Mouse (Mus musculus): ENCODE measurements at regions not wholly inside any gene's neighbourhood (a gene's known extent, or its start where the extent isn't known, plus 50 kb on each side); places are given as distances from the start of the nearest gene placed in this dataset.

- DNase-seq = no peak
- Histone ChIP-seq H3K27ac (ENCODE audit: low read depth) (no peak overlapping the region), H3K4me3 (ENCODE audit: low read depth, low read length) (no peak overlapping the region), H3K4me2 (ENCODE audit: low read depth, low read length) (no peak overlapping the region), H3K4me1 (ENCODE audit: insufficient read depth) (no peaks in the 10 kb centered on the region), H3K36me3 (replicated peaks; ENCODE audit: insufficient read depth, low read length) (no peaks in the 10 kb centered on the region), H3K9ac (replicated peaks) (no peak overlapping the region), H3K9me3 (ENCODE audit: low read length) (no peaks in the 10 kb centered on the region), H3K27me3 (ENCODE audit: insufficient read depth, low read length) (no peaks in the 10 kb centered on the region)
- ATAC-seq = peak; percentile 23; the same call in 1 of the 2 replicates
- no peak for TF ChIP-seq EP300 (IDR thresholded peaks at IDR 0.05; ENCODE audit: low read depth)
- no peak for TF ChIP-seq CTCF (IDR thresholded peaks at IDR 0.05; ENCODE audit: low read depth)
- 41% methylated on average over 7 of the region's 7 CpGs for WGBS (ENCODE audit: insufficient replicate concordance)
These were observed 129.5 kb upstream of the Gypa start for GRCm38 (mm10) chr8:80364059-80364458.

- no peak overlapping the region for H3K4me2 ChIP-seq (ENCODE audit: low read depth, low read length)
- H3K27ac ChIP-seq (ENCODE audit: low read depth) = no peak overlapping the region
- no peaks in the 10 kb centered on the region for H3K9me3 ChIP-seq (ENCODE audit: low read length)
- H3K9ac ChIP-seq (replicated peaks) = no peak overlapping the region
- H3K4me3 ChIP-seq (ENCODE audit: low read depth, low read length) = no peak overlapping the region
- no peaks in the 10 kb centered on the region for H3K36me3 ChIP-seq (replicated peaks; ENCODE audit: insufficient read depth, low read length)
- DNase-seq (no peak), ATAC-seq (no peak)
- WGBS (ENCODE audit: insufficient replicate concordance) = 77% methylated on average over 4 of the region's 4 CpGs
- H3K27me3 ChIP-seq (ENCODE audit: insufficient read depth, low read length) = no peaks in the 10 kb centered on the region
- TF ChIP-seq CTCF (IDR thresholded peaks at IDR 0.05; ENCODE audit: low read depth) (no peak), EP300 (IDR thresholded peaks at IDR 0.05; ENCODE audit: low read depth) (no peak)
- H3K4me1 ChIP-seq (ENCODE audit: insufficient read depth) = no peaks in the 10 kb centered on the region
These were observed 150.3 kb upstream of the Gypa start for GRCm38 (mm10) chr8:80343299-80343698.

- H3K27ac ChIP-seq (ENCODE audit: low read depth) = no peak overlapping the region
- H3K4me1 ChIP-seq (ENCODE audit: insufficient read depth) = no peaks in the 10 kb centered on the region
- no peak for DNase-seq
- no peak overlapping the region for H3K9ac ChIP-seq (replicated peaks)
- WGBS (ENCODE audit: insufficient replicate concordance) = 62% methylated on average over 2 of the region's 2 CpGs
- no peaks in the 10 kb centered on the region for H3K9me3 ChIP-seq (ENCODE audit: low read length)
- H3K27me3 ChIP-seq (ENCODE audit: insufficient read depth, low read length) = no peaks in the 10 kb centered on the region
- no peak for ATAC-seq
- H3K4me2 ChIP-seq (ENCODE audit: low read depth, low read length) = no peak overlapping the region
- TF ChIP-seq CTCF (IDR thresholded peaks at IDR 0.05; ENCODE audit: low read depth) (no peak), EP300 (IDR thresholded peaks at IDR 0.05; ENCODE audit: low read depth) (no peak)
- no peak overlapping the region for H3K4me3 ChIP-seq (ENCODE audit: low read depth, low read length)
- H3K36me3 ChIP-seq (replicated peaks; ENCODE audit: insufficient read depth, low read length) = no peaks in the 10 kb centered on the region
These were observed 155.7 kb upstream of the Gypa start for GRCm38 (mm10) chr8:80337872-80338271.

- Histone ChIP-seq H3K4me3 (ENCODE audit: low read depth, low read length) (no peak overlapping the region), H3K9ac (replicated peaks) (no peak overlapping the region), H3K4me1 (ENCODE audit: insufficient read depth) (no peaks in the 10 kb centered on the region), H3K4me2 (ENCODE audit: low read depth, low read length) (no peak overlapping the region), H3K27ac (ENCODE audit: low read depth) (no peak overlapping the region), H3K9me3 (ENCODE audit: low read length) (no peaks in the 10 kb centered on the region), H3K27me3 (ENCODE audit: insufficient read depth, low read length) (no peaks in the 10 kb centered on the region), H3K36me3 (replicated peaks; ENCODE audit: insufficient read depth, low read length) (no peaks in the 10 kb centered on the region)
- 74% methylated on average over 2 of the region's 2 CpGs for WGBS (ENCODE audit: insufficient replicate concordance)
- ATAC-seq (no peak), DNase-seq (no peak)
- TF ChIP-seq CTCF (IDR thresholded peaks at IDR 0.05; ENCODE audit: low read depth) (no peak), EP300 (IDR thresholded peaks at IDR 0.05; ENCODE audit: low read depth) (no peak)
These were observed 164.9 kb upstream of the Gypa start for GRCm38 (mm10) chr8:80328676-80329075.

GRCm38 (mm10) chr8:80325859-80326258 is 167.7 kb upstream of the Gypa start:
- Histone ChIP-seq H3K4me3 (ENCODE audit: low read depth, low read length) (no peak overlapping the region), H3K36me3 (replicated peaks; ENCODE audit: insufficient read depth, low read length) (no peaks in the 10 kb centered on the region), H3K27ac (ENCODE audit: low read depth) (peak overlapping the region; percentile 64), H3K9ac (replicated peaks) (no peak overlapping the region), H3K27me3 (ENCODE audit: insufficient read depth, low read length) (no peaks in the 10 kb centered on the region), H3K9me3 (ENCODE audit: low read length) (no peaks in the 10 kb centered on the region), H3K4me1 (ENCODE audit: insufficient read depth) (no peaks in the 10 kb centered on the region), H3K4me2 (ENCODE audit: low read depth, low read length) (no peak overlapping the region)
- no peak for ATAC-seq
- 87% methylated on average over 3 of the region's 3 CpGs for WGBS (ENCODE audit: insufficient replicate concordance)
- TF ChIP-seq CTCF (IDR thresholded peaks at IDR 0.05; ENCODE audit: low read depth) (no peak), EP300 (IDR thresholded peaks at IDR 0.05; ENCODE audit: low read depth) (no peak)
- no peak for DNase-seq

- WGBS (ENCODE audit: insufficient replicate concordance) = 49% methylated on average over 4 of the region's 4 CpGs
- H3K27ac ChIP-seq (ENCODE audit: low read depth) = peak overlapping the region; percentile 64
These were observed 168.4 kb upstream of the Gypa start for GRCm38 (mm10) chr8:80325132-80325531.

More at GRCm38 (mm10) chr8:80325132-80325531, 168.4 kb upstream of the Gypa start:
- Histone ChIP-seq H3K4me1 (ENCODE audit: insufficient read depth) (no peaks in the 10 kb centered on the region), H3K4me3 (ENCODE audit: low read depth, low read length) (no peak overlapping the region), H3K27me3 (ENCODE audit: insufficient read depth, low read length) (no peaks in the 10 kb centered on the region), H3K9me3 (ENCODE audit: low read length) (no peaks in the 10 kb centered on the region), H3K4me2 (ENCODE audit: low read depth, low read length) (no peak overlapping the region), H3K36me3 (replicated peaks; ENCODE audit: insufficient read depth, low read length) (no peaks in the 10 kb centered on the region), H3K9ac (replicated peaks) (no peak overlapping the region)
- peak; percentile 69 for ATAC-seq
- TF ChIP-seq EP300 (IDR thresholded peaks at IDR 0.05; ENCODE audit: low read depth) (no peak), CTCF (IDR thresholded peaks at IDR 0.05; ENCODE audit: low read depth) (no peak)
- peak; percentile 33 for DNase-seq

Measured in liver, postnatal 0 days (tissue).